Mouse (Mus musculus) intestine, postnatal 0 days (tissue): ENCODE results near the gene Btbd35f10. TPM values are rescaled to one million over a fixed set of nuclear protein-coding genes. Genes with fewer than 3 reads are reported as not detected.
"Not testable (repeated sequence)": the region's sequence is repeated elsewhere in the genome, so short reads cannot be mapped to it uniquely, and the experiment has no call there.

ENCODE experiments used
- ATAC-seq: fragments of 200-750 bp; cut with Nextera tagmentation; 2 replicates; pipeline ENCODE4 v1.8.0; 2017; ENCODE audit warnings: mild to moderate bottlenecking, moderate TSS enrichment, moderate library complexity
- H3K27ac ChIP-seq: fragments of 300-500 bp; sonication (generic); 2 replicates; pipeline ENCODE4 v1.5.1; 2014; ENCODE audit warnings: mild to moderate bottlenecking, low read depth, low read length, moderate library complexity
- H3K27me3 ChIP-seq: fragments of 300-500 bp; sonication (generic); replicated peaks from 2 replicates; pipeline ENCODE4 v1.6.1; 2014; ENCODE audit warnings: low read length, mixed read lengths; ENCODE audit not compliant: control insufficient read depth, insufficient read depth
- H3K36me3 ChIP-seq: fragments of 300-500 bp; sonication (generic); 2 replicates; pipeline ENCODE4 v1.6.1; 2014; ENCODE audit warnings: mild to moderate bottlenecking, moderate library complexity; ENCODE audit not compliant: control insufficient read depth, insufficient read depth
- H3K4me1 ChIP-seq: fragments of 300-500 bp; sonication (generic); replicated peaks from 2 replicates; pipeline ENCODE4 v1.6.1; 2014; ENCODE audit warnings: antibody characterized with exemption, low read length, mixed read lengths; ENCODE audit not compliant: control insufficient read depth, insufficient read depth
- H3K4me2 ChIP-seq: fragments of 300-500 bp; sonication (generic); replicated peaks from 2 replicates; pipeline ENCODE4 v1.6.1; 2014; ENCODE audit warnings: low read depth, mild to moderate bottlenecking, moderate library complexity
- H3K4me3 ChIP-seq: fragments of 300-500 bp; sonication (generic); 2 replicates; pipeline ENCODE4 v1.5.1; 2014; ENCODE audit warnings: low read depth, low read length
- H3K9ac ChIP-seq: fragments of 300-500 bp; sonication (generic); 2 replicates; pipeline ENCODE4 v1.6.1; 2014; ENCODE audit warnings: mild to moderate bottlenecking, low read depth, low read length
- H3K9me3 ChIP-seq: fragments of 300-500 bp; sonication (generic); 2 replicates; pipeline ENCODE4 v1.6.1; 2016; ENCODE audit warnings: mixed run types; ENCODE audit not compliant: control insufficient read depth
- WGBS: fragments of 180-500 bp; shearing (Covaris S2); extraction: QIAGEN DNeasy Blood & Tissue Kit; methylation state at CpG from one replicate; pipeline ENCODE4 v1.1.7; 2014; 5-methylcytosine and 5-hydroxymethylcytosine counted together
- polyA plus RNA-seq: library from polyadenylated mRNA; unstranded; fragments of >200 nt; fragmentation: Nextera tagmentation; extraction: Ambion mirVana; gene quantifications from 2 replicates; pipeline ENCODE4 v1.2.1, GENCODE M21; 2015

Btbd35f10 gene
- not detected in 2 replicates for polyA plus RNA-seq

DNA sequence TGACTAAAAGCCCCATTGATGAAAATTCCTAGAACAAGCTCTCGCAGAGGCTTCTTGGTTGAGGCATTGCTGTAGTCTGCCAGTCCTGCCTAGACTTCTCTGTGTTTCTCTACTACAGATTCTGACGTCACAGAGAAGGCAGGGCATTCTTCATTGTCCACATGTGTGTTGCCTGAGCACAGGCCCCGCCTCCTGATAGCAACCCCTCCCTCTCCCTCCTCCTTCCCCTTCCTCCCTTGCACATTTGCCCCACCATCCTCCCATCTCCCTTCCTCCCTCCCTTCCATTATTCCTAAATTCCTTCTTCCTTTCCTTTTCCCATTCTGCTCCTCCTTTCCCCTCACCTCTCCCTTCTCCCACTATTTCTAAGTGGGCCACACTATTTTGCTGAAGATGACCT is at the start of gene Btbd35f10:
Btbd35f10 (minus strand) TSS at position 101 of the 400 bp plus-strand sequence.
- not testable (repeated sequence) for H3K27me3 ChIP-seq, H3K9me3 ChIP-seq, H3K4me2 ChIP-seq, H3K4me1 ChIP-seq, H3K9ac ChIP-seq, H3K36me3 ChIP-seq, H3K27ac ChIP-seq, H3K4me3 ChIP-seq, ATAC-seq
- no CpG with 5 or more reads among the region's 3 CpGs for WGBS

Other genes starting within 250 kb of the Btbd35f10 start
- not detected in 2 replicates for gene Btbd35f18, start 52.7 kb downstream of the Btbd35f10 start, polyA plus RNA-seq
- gene Btbd35f16, start 204.1 kb upstream of the Btbd35f10 start, polyA plus RNA-seq = not detected in 2 replicates